Mouse (Mus musculus): ENCODE results near the gene Foxi1.

DNA sequence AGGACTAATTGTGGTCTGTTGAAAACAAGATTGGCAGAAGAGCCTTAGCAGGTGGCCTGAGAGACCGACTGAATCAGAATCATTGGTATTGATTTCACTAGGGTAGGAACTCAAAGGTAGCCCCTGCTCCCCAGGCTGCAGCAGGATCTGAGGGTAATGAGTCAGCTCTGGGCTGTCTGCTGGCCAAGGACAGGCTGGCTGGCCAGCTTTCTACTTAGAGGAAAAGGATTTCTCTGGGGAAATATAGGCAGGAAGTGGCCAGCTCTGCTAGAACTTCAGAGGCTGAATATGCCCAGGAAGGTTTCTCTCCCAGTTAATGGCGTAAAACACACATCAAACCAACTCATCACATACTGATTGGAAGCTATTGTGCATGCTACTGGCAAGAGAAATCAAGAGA is 31.8 kb upstream of the Foxi1 start:
- no peak for TF ChIP-seq CTCF (IDR thresholded peaks at IDR 0.05; ENCODE audit: low read depth, low read length)
- no peak for TF ChIP-seq POLR2A (IDR thresholded peaks at IDR 0.05; ENCODE audit: borderline replicate concordance, low read depth, low read length)

Data from bone marrow macrophage, adult 2 months (primary cell).